Mouse (Mus musculus) right cerebral cortex, postnatal 36 days (tissue): Measurements from ENCODE around the gene Adgrv1.

Source experiments
- DNase-seq, 2 experiments: peaks; one replicate each; pipeline ENCODE4 v3.0.0; 2022; ENCODE audit warnings: low spot score in 2 of 2, mixed read lengths in 1 of 2

Adgrv1 gene

DNA sequence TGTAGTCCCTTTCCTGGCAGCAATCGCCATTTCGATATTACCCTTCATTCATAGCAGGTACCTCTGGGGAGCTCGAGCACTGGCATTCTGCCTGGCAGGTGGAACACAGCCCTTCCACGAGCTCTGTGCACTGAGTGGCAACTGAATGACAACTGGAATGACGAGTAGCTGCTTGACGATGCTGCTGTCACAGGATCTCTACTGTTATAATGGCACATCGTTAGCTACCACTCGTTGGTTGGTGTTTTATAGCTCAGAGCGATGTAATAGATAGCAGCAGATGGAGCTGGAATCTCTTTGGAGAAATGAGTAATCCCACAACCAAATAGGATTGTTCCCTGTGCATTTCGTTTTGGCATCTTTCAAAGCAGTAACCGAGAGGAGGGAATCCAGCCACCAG lies 587.6 kb downstream of the Adgrv1 start:
- DNase-seq = no peak
